Mouse (Mus musculus) cerebellum, postnatal 25 days (tissue): ENCODE data around the gene Rpl12.

ENCODE experiments used
- DNase-seq, 2 experiments: peaks; one replicate each; pipeline ENCODE4 v3.0.0; 2021; ENCODE audit warnings: mixed read lengths in 2 of 2

Gene Rpl12

GRCm38 (mm10) chr2:32947454-32947853 is 13.9 kb upstream of the Rpl12 start:
- no peak for DNase-seq

GRCm38 (mm10) chr2:32954581-32954980 is 6.8 kb upstream of the Rpl12 start:
- no peak for DNase-seq

- peak in 1 of 2 experiments; percentile 58 for DNase-seq
These were observed 4.0 kb upstream of the Rpl12 start for GRCm38 (mm10) chr2:32957344-32957743.

GRCm38 (mm10) chr2:32960273-32960672 is 1.1 kb upstream of the Rpl12 start:
- DNase-seq, result no peak

GRCm38 (mm10) chr2:32962062-32962874 is 909 bp downstream of the Rpl12 start:
- DNase-seq, result no peak

GRCm38 (mm10) chr2:32962875-32963220 is 1.5 kb downstream of the Rpl12 start:
- no peak for DNase-seq

- no peak for DNase-seq
These were observed 2.2 kb downstream of the Rpl12 start for GRCm38 (mm10) chr2:32963544-32963943.

- no peak for DNase-seq
These were observed 2.6 kb downstream of the Rpl12 start for GRCm38 (mm10) chr2:32963981-32964380.

GRCm38 (mm10) chr2:32964659-32965457 is 3.5 kb downstream of the Rpl12 start:
- DNase-seq, result no peak

GRCm38 (mm10) chr2:32965511-32966183 is 4.3 kb downstream of the Rpl12 start:
- no peak for DNase-seq

- no peak for DNase-seq
These were observed 4.9 kb downstream of the Rpl12 start for GRCm38 (mm10) chr2:32966184-32966688.

GRCm38 (mm10) chr2:32966689-32967631 is 5.6 kb downstream of the Rpl12 start:
- peak; percentile 93 for DNase-seq

GRCm38 (mm10) chr2:32968024-32968614 is 6.8 kb downstream of the Rpl12 start:
- DNase-seq, result peak in 1 of 2 experiments; percentile 57

- DNase-seq, result no peak
These were observed 8.0 kb downstream of the Rpl12 start for GRCm38 (mm10) chr2:32969326-32969725.

- DNase-seq, result peak; percentile 73 to 81
These were observed 9.9 kb downstream of the Rpl12 start for GRCm38 (mm10) chr2:32971235-32971634.

GRCm38 (mm10) chr2:32974216-32974615 is 12.9 kb downstream of the Rpl12 start:
- peak in 1 of 2 experiments; percentile 46 for DNase-seq

GRCm38 (mm10) chr2:32977114-32977513 is 15.8 kb downstream of the Rpl12 start:
- DNase-seq, result no peak

- DNase-seq, result no peak
These were observed 17.3 kb downstream of the Rpl12 start for GRCm38 (mm10) chr2:32978675-32979074.

GRCm38 (mm10) chr2:32979675-32980074 is 18.3 kb downstream of the Rpl12 start:
- peak; percentile 33 to 54 for DNase-seq

- peak; percentile 59 to 63 for DNase-seq
These were observed 19.9 kb downstream of the Rpl12 start for GRCm38 (mm10) chr2:32981281-32981680.

- DNase-seq, result peak; percentile 91 to 94
These were observed 20.4 kb downstream of the Rpl12 start, which contains the start of gene Slc2a8 for GRCm38 (mm10) chr2:32981725-32982271. Gene Slc2a8, minus strand, starts transcription at chr2:32982083.
